Mouse (Mus musculus): ENCODE results near the gene Med12l.

- no peak for TF ChIP-seq CTCF (IDR thresholded peaks at IDR 0.05; ENCODE audit: low read depth)
- TF ChIP-seq EP300 (IDR thresholded peaks at IDR 0.05; ENCODE audit: low read depth), result no peak
Measured at GRCm38 (mm10) chr3:59153424-59153823, 147.8 kb downstream of the Med12l start, which contains the start of gene P2ry14.
